Mouse (Mus musculus) kidney, adult 2 months (tissue): Measurements from ENCODE around the gene Fn3k.

ENCODE experiments used
- CTCF ChIP-seq: fragments of 200-500 bp; conservative IDR thresholded peaks from 2 replicates; pipeline ENCODE4 v1.5.1; 2011; ENCODE audit warnings: low read depth, mild to moderate bottlenecking, control low read depth, low read length, moderate library complexity, mixed read lengths; ENCODE audit not compliant: insufficient read depth, insufficient read length
- POLR2A ChIP-seq: fragments of 200-500 bp; IDR thresholded peaks from one replicate; pipeline ENCODE4 v1.6.1; 2011; ENCODE audit warnings: low read depth, low read length, control low read depth

DNA sequence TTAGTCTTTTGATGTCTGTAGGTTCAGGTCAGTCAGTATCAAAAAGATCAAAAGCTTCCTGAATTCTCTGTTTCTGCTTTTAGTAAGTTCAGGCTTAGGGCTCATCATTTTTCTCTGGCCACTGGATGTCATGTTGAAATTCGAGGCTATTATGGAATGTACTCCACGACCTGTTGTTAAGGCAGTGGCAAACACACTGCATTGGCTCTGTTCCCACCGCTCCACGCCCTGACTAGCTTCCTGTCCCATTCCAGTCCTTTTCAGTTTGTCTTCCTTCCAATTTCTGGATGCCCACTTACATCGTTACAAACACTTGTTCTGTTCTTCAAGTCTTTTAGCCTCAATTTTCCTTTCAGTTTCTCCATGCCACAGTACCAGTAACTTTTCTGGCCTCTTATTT is 19.4 kb upstream of the Fn3k start:
- TF ChIP-seq CTCF (no peak), POLR2A (no peak)
